Mouse (Mus musculus) heart, adult 8-10 months (tissue): Measurements from ENCODE around the gene Hinfp. TPM values are rescaled to one million over a fixed set of nuclear protein-coding genes. Genes with fewer than 3 reads are reported as not detected.
"Not testable (repeated sequence)": the region's sequence is repeated elsewhere in the genome, so short reads cannot be mapped to it uniquely, and the experiment has no call there.

Source experiments
- DNase-seq: peaks from one replicate; pipeline ENCODE4 v3.0.0; 2022; ENCODE audit warnings: low spot score
- total RNA-seq, 4 experiments: library from RNA; stranded (reverse); gene quantifications; 2 replicates each; pipeline ENCODE4 v1.2.4; 2022

The Hinfp gene
- 1 to 10 TPM; 4.5 to 7.2 (median 6.3) TPM for total RNA-seq

- peak; percentile 99 for DNase-seq
Observed at GRCm38 (mm10) chr9:44305466-44306079, at the start of gene Hinfp. TSS of gene Hinfp (minus strand) at chr9:44305671.

DNA sequence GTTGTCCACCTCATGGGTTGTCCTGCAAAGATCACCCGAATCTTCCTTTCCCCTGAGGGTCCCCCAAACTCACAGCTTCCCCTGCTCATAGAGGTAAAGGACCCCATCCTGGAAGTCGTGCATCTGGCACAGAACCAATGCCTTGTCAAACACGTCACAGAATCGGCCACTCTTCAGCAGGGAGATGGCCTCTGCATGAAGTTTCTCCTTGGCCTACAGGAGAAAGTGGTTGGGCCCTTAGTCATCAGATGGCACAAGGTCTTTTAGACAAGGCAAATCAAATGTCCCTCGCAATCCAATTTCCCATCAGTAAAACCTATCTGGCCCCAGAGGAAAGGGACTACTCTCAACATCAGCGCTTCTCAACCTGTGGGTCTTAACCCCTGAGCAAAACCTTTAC, 47.7 kb upstream of the Hinfp start:
- DNase-seq = no peak

DNA sequence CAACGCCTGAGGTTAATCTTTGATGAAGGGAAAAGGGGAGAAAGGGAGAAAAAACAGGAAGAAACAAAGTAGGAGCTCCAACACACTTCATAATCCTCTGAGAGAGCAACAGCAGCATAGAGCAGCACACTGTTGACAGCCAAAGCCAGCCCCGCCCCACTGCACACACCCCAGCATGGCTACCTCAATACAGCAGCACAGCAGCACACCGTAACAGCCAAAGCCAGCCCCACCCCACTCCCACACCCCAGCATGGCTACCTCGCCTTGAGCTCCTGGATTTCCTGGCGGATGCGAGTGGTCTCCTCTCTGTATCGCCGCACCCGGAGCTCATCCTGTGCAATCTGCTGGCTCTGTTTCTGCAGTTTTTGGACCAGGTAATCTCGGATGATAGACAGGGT, 46.9 kb upstream of the Hinfp start:
- no peak for DNase-seq

DNA sequence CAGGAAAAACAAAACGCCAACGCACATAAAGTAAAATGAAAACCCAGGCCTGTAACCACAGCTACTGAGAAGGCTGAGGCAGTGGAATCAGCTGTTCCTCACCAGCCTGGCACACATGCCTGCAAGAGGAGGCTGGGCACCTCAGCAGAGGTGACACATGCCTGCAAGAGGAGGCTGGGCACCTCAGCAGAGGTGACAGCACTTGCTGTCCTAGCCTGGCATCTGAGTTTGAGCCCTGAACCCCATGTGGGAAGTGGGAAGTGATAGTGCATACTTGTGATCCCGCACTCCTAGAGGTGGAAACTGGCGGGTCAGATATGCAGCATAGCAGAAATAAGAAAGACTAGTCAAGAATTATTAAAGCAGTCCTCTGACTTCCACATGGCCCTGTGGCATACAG, 45.9 kb upstream of the Hinfp start:
- no peak for DNase-seq

- no peak for DNase-seq
Observed at GRCm38 (mm10) chr9:44348546-44348945, 43.1 kb upstream of the Hinfp start.

GRCm38 (mm10) chr9:44347621-44348020, 42.1 kb upstream of the Hinfp start:
- no peak for DNase-seq

DNA sequence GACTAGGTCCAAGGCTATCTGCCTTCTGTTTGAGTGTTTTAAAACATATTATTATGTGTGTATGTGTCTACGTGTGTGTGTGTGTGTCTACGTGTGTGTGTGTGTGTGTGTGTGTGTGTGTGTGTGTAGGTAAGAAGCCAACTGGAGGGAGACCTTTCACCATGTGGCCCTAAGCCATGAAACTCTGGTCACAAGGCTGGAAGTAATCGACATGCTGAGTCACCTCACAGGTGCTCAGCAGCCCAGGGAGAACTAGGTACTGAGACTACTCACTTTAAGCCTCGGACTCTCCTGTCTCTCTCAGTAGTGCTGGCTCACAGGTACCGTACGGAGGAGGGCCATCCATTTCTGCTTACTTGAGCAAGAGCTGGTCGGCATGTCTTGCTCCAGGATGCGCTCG, 41.7 kb upstream of the Hinfp start:
- DNase-seq = no peak

DNA sequence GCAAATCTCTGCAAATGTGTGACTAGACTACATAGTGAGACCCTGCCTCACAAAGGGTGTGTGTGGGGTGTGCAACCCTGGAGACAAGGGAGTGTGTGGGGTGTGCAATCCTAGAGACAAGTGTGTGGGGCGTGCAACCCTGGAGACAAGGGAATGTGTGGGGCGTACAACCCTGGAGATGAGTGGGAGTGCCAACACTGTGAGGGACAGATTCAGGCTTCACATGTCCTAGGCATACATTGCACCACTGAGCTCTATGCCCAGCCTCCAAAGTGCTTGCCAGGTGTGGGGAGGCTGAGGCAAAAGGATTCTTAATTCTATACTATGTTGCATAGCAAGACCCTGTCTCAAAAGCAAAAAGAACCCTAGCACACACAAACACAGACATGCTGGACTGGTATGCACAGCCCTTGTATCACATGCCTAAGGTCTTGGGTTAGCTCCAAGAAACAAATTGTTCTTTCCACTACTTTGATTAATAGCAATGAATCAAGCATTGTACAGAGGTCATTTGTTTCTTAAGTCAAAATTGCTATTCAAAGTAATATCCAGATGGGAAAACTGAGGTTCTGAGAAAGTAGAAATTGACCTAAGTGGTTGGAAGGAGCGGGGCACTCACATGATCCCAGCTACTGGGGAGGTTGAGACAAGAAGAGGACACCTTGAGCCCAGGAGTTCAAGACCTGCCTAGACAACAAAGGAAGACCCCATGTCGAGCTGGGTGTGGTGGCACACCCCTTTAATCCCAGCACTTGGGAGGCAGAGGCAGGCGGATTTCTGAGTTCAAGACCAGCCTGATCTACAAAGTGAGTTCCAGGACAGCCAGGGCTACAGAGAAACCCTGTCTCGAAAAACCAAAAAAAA, 40.3 kb upstream of the Hinfp start:
- DNase-seq = no peak

GRCm38 (mm10) chr9:44343781-44344421, 38.4 kb upstream of the Hinfp start, which contains the start of gene Hmbs:
TSS of gene Hmbs (minus strand) at chr9:44344228.
- DNase-seq = peak; percentile 94

DNA sequence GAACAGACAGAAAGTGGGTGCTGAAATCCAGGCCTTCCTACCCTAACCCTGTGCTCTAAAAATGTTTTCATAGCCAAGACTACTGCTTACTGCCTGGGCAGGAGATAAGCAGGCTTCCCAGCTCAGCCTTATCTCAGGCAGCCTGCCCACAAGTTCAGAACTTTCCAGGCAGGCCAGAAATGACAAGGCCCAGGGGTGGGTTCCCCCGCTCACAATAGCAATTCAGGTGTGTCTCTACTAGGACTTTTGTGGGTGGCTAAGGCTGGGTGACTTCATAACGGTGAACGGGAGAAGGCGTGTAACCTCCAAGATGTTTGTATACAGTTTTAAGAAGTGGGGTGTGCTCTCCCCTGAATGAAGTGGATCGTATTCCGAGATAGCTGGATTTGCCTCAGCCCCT, 37.8 kb upstream of the Hinfp start:
- DNase-seq = peak; percentile 51

GRCm38 (mm10) chr9:44342605-44343004, 37.1 kb upstream of the Hinfp start:
- DNase-seq = no peak

DNA sequence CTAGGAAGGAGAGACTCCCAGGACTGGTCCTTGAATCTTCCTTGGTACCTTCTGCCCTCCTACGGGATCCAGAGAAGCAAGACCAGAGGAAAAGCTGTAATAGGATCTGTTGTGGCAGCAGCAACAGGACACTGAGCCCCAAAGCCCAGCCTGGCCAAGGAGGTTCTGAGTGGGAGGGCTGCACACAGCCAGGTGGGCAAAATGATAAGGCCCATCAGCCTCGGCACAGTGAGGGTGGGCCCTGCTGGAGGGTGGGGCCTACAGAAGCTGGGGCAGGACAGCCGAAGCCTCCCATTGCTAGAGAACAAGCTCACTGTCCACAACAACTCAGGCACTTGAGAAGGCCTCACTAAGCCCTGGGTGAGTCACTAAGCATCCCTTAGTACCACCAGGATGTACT, 36.7 kb upstream of the Hinfp start:
- DNase-seq = no peak

DNA sequence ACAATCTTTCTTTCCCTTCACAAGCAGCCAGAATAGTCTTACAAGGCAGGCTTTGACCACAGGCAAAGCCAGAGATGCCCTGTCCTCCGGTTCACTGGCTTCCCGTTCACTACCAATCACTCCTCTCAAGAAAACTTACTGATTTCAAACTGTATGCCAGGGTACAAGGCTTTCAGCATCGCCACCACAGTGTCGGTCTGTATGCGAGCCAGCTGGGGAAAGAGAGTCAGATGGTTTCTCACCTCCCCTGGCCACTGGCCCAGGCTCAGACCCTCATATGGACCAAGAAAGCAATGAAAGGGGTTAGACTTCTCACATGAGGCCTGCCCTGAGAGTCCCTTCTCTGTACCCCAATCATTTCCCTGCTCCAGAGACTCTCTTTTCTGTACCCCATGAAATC, 36.0 kb upstream of the Hinfp start:
- DNase-seq = no peak

DNA sequence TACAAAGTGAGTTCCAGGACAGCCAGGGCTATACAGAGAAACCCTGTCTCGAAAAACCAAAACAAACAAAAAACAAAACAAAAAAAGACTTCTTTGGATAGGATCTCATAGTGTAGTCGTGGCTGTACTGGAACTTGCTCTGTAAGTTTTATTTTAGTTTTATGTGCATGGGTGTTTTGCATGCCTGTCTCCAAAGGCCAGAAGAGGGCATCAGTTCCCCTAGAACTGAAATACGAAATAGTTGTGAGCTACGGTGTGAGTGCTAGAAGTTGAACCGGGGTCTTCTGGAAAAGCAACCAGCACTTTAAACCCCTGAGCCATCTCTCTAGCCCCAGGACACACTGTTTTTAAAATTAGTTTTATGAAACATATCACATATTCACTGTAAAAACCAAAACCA, 33.1 kb upstream of the Hinfp start:
- DNase-seq = no peak

DNA sequence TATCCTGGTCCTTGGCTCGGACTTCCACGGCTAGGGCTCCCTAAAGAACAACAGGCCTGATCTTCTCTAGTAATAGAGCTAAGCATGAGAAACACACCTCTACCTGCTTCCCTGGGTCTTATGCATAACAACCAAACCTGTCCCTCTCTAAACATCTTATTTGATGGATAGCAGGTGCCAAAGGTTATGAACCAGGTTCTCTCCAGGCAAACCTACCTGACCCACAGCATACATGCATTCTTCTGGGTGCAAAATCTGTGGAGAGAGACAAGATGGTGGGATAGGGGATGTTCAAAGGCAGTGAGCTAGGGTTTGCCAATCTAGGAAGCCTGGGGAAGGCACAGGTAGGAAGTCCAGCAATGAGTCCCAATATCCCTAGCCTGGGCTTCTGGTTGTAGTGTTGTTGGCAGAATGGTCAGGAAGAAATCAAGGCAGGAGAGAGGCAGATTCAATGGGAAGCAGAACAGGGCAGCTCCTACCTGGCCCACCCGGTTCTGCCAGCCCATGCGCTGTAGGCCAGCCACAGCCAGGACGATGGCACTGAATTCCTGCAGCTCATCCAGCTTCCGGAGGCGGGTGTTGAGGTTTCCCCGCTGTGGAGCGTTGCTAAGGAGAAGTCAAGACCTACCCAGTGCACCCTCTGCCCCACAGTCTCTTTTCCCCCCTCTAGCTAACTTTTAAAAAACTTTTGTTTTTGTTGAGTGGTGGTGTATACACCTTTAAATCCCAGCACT, 32.1 kb upstream of the Hinfp start:
- DNase-seq = no peak

DNA sequence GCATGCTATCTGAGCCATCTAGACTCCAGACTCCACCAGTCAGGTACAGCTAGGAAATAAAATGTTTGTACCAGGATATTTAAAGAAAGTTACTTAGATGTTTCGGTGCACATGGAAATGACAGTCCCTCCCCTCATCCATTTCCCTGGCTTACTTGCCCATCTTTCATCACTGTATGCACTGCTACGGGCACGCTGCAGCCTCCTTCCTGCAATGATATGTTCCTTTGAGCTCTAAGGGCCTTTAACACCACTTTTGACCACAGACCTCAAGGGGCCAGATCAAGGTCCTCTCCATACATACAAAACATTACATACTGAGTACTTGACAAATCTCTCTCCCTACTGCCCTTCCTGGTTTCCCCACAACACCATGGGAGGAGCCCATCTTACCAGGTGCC, 31.5 kb upstream of the Hinfp start:
- no peak for DNase-seq

DNA sequence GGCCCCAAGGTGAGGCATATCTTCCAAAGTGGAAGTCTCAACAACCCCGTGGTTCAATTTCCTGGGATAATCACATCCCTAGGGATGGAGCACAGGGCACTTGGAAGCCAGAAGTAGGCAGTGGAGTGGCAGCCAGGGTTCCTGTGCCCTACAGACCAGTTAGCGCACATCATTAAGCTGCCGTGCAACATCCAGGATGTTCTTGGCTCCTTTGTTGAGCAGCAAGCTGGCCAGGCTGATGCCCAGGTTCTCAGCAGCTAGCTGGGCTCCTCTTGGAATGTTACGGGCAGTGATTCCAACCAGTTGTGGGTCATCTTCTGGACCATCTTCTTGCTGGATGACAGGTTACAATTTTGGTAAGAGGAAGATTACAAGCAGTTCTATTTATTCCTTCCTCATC, 31.0 kb upstream of the Hinfp start:
- DNase-seq = not testable (repeated sequence)

- no peak for DNase-seq
Observed at GRCm38 (mm10) chr9:44336093-44336406, 30.6 kb upstream of the Hinfp start.

DNA sequence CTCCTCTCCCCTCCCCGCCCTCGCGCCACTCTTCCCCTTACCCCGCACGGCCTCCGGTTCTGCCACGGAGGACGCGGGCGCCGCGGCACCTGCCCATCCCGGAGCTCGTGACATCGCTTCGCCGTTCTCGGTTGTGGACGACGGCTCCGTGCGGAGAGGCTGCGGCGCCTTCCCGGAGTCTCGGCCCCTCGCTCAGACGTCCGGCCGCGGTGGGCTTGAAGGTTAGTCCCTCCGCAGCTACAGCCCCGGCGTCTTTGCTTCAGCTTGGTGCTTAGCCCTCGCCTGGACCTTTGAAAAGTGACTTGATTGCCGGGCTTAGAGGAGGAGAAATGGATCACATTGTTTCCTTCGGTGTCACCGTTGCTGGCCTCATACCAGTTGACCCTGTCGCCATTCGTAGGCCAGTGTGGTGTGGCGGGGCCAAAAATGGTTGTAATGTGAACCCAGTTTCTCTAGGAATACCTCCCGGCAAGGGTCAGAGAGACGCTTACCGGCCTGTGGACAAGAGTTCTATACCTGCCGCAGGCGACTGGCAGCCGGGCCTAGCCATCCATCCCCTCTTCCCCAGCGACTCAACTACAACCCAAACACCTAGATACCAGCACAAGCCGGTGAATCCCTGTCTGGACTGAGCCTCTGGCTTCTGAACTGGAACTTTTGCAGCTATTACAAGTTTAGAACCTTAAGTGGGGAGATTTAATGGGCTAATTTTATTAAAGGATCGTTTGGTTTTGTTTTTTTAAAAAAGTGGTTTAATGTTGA, 30.0 kb upstream of the Hinfp start:
- DNase-seq = peak; percentile 18

- peak; percentile 100 for DNase-seq
Observed at GRCm38 (mm10) chr9:44334396-44335330, 29.2 kb upstream of the Hinfp start, which contains the start of gene H2afx. TSS of gene H2afx (plus strand) at chr9:44334694.
